Mouse (Mus musculus) heart, adult 18-20 months (tissue): ENCODE data around the gene Olfr1348. TPM values are rescaled to one million over a fixed set of nuclear protein-coding genes. Genes with fewer than 3 reads are reported as not detected.
A peak's percentile ranks its signal among the peaks of the same experiment; 100 is the strongest.

ENCODE experiments used
- DNase-seq, 2 experiments: peaks; one replicate each; pipeline ENCODE4 v3.0.0; 2021 to 2022; ENCODE audit warnings: mixed read lengths in 1 of 2
- long read RNA-seq, 2 experiments: library from polyadenylated mRNA; stranded (forward); transcript quantifications; one replicate each; pipeline ENCODE4 v2.0.0; 2021
- total RNA-seq, 2 experiments: library from RNA; stranded (reverse); gene quantifications; 2 replicates each; pipeline ENCODE4 v1.2.3; 2021

Gene Olfr1348
- not detected for total RNA-seq
- long read RNA-seq, experiment 1, result 0 reads
- long read RNA-seq, experiment 2, result 0 reads

GRCm38 (mm10) chr7:6508648-6509047 lies at the start of gene Olfr1348:
TSS of gene Olfr1348 (minus strand) at chr7:6508748.
- DNase-seq, result no peak

GRCm38 (mm10) chr7:6526141-6526540 lies 17.6 kb upstream of the Olfr1348 start:
- DNase-seq, result no peak

DNA sequence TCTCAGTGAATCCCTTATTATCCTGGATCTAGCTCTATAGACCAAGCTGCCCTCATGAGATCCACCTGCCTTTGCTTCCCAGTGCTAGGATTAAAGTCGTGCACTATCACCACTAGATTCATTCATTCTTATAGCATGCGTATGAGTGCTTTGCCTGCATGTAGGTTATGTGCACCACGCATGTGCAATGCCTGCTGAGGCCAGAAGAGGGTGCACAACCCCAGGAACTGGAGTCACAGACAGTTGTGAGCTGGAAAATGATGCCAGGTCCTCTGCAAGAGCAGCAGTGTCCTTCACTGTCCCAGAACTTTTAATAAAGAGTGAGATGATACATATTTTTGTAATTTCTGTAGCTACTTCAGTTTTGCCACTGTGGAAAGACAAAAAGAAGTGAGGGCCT lies 16.5 kb upstream of the Olfr1348 start:
- no peak for DNase-seq

GRCm38 (mm10) chr7:6522850-6523249 lies 14.3 kb upstream of the Olfr1348 start, which contains the start of gene Olfr1349:
TSS of gene Olfr1349 (minus strand) at chr7:6522950.
- no peak for DNase-seq

DNA sequence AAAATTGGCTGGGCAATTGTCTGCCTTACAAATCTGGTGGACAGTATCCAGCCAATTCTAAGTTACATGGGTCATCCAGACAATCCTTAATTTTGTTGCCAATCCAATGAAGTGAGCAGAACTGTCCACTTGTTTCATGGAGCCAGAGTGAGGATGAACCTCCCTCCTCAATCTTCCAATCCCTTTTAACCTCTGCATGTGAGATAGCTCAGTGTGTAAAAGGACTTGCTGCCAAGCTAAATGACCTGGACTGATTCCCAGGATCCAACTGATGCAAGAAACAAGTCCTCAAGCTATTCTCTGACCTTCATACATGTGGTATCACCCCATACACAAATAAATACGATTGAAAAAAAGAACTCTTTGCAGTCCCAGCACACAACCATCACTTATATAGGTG lies 13.1 kb upstream of the Olfr1348 start:
- peak in 1 of 2 experiments; percentile 6 for DNase-seq

GRCm38 (mm10) chr7:6499655-6500054 lies 8.9 kb downstream of the Olfr1348 start, which contains the start of gene Olfr1347:
TSS of gene Olfr1347 (minus strand) at chr7:6499755.
- no peak for DNase-seq

GRCm38 (mm10) chr7:6486841-6487240 lies 21.7 kb downstream of the Olfr1348 start, which contains the start of gene Olfr5:
TSS of gene Olfr5 (minus strand) at chr7:6486941.
- no peak for DNase-seq

GRCm38 (mm10) chr7:6477633-6478032 lies 30.9 kb downstream of the Olfr1348 start:
- DNase-seq, result peak in 1 of 2 experiments; percentile 22

DNA sequence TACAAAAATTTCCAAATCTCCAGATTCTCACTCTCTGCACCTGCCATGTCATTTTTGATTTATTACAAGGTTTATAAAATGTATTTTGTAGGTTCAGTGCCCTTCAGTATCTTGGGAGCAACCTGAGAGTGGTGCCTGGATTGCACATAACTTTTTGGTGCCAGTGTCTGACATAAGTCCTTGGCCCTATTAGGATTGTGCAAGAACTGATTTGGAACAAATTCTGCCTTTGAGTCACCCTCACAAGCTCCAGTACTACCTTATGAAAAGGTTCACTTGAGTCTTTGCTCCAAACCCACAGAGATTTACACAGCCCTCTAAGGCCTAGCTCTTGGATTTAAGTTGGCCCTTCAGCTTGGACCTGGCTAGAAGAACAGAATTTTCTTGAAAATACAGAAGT lies 41.6 kb downstream of the Olfr1348 start, which contains the start of gene Olfr1346:
Olfr1346 (plus strand) TSS at position 151 of the 400 bp plus-strand sequence.
- DNase-seq, result no peak

DNA sequence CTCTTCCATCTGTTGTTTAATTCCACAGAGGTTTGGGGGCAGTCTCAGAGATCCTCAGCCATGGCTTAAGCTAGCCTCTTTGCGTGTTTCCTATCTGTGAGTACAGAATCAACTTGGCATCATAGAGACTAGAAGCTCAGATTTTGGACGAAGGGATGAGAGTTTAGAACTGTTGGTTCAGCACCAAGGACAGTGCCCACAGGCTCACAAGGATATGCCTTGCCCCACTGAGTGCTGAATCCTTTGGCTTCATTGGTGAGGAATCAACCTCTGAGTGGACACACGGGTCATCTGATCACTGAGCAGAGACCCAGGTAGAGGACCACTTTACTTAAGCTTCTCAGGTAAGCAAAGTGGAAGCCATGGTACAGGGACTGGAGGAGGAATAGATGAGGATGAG lies 52.1 kb downstream of the Olfr1348 start:
- DNase-seq, result no peak

DNA sequence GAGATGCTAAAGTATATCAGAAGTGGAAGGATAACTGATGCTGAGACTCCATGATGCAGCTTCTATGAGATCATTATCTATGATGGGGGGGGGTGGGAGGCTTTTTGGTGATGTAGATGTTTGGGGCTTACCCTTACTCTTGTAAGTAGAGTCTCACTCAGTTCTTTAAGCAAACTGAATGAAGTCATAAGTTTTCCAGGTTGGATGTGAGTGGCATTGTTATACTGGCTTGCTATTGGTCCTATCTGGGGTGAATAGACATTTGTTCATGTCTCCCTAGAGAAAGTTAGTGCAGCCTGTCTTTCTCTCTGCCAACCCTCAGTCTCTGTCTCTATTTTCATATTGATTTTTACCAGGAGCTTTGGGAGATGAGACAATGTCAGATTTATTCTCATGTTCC lies 52.7 kb downstream of the Olfr1348 start, which contains the start of gene Olfr1336:
Olfr1336 (plus strand) TSS at position 301 of the 400 bp plus-strand sequence.
- DNase-seq, result no peak

Other genes starting within 250 kb of the Olfr1348 start
- gene Zfp667, start 222.2 kb downstream of the Olfr1348 start, total RNA-seq, result 1 to 10 TPM; 2.7 to 3.7 TPM
- gene Zfp583, start 177.5 kb downstream of the Olfr1348 start, total RNA-seq, result 1 to 10 TPM; 2.9 to 3.0 TPM
- under 1 TPM; 0.22 to 0.36 TPM for gene Gm3854, start 165.0 kb downstream of the Olfr1348 start, total RNA-seq
- gene Zfp78, start 145.5 kb downstream of the Olfr1348 start, total RNA-seq, result 1 to 10 TPM; 2.2 to 2.5 TPM
- 1 to 10 TPM; 2.8 to 3.7 TPM for gene Zfp28, start 125.5 kb downstream of the Olfr1348 start, total RNA-seq
- not detected for gene Smim17, start 110.0 kb downstream of the Olfr1348 start, total RNA-seq
- not detected for gene Gm20715, start 98.5 kb downstream of the Olfr1348 start, total RNA-seq
- gene Olfr1344, start 70.1 kb downstream of the Olfr1348 start, total RNA-seq, result not detected
- gene Olfr1336, start 52.6 kb downstream of the Olfr1348 start, total RNA-seq, result not detected
- gene Olfr1346, start 41.6 kb downstream of the Olfr1348 start, total RNA-seq, result not detected
- gene Olfr5, start 21.8 kb downstream of the Olfr1348 start, total RNA-seq, result not detected
- gene Olfr1347, start 9.0 kb downstream of the Olfr1348 start, total RNA-seq, result not detected
- not detected for gene Olfr1349, start 14.2 kb upstream of the Olfr1348 start, total RNA-seq
- gene Olfr1350, start 56.1 kb upstream of the Olfr1348 start, total RNA-seq, result not detected
- 1 to 10 TPM; 3.4 to 4.8 TPM for gene Zim1, start 187.7 kb upstream of the Olfr1348 start, total RNA-seq
- gene Peg3, start 221.7 kb upstream of the Olfr1348 start, total RNA-seq, result 1 to 10 TPM; 3.3 to 6.2 TPM
- gene Usp29, start 221.8 kb upstream of the Olfr1348 start, total RNA-seq, result not detected